Mouse (Mus musculus): Measurements from ENCODE around the gene Slc16a1.

Gene Slc16a1

DNA sequence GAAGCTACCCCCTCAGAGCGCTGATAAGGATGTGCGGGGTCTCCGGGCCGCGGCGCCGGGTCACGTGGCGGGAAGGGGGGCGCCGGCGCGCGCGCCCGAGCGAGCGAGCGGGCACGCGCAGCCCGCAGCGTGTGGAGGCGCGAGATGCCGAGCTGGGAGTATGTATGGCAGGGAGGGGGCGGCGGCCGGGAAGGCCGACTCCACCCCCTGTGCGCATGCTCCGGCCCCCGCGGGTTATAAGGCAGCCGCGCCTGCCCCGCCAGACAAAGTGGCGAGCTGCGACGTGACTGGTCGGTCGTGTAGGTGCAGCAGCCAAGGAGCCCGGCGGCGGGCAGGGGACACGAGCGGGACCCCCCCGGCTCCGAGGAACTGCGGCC, at the start of gene Slc16a1:
Slc16a1 (plus strand) TSS at position 266 of the 377 bp plus-strand sequence.
- DNase-seq: peak; percentile 93

DNA sequence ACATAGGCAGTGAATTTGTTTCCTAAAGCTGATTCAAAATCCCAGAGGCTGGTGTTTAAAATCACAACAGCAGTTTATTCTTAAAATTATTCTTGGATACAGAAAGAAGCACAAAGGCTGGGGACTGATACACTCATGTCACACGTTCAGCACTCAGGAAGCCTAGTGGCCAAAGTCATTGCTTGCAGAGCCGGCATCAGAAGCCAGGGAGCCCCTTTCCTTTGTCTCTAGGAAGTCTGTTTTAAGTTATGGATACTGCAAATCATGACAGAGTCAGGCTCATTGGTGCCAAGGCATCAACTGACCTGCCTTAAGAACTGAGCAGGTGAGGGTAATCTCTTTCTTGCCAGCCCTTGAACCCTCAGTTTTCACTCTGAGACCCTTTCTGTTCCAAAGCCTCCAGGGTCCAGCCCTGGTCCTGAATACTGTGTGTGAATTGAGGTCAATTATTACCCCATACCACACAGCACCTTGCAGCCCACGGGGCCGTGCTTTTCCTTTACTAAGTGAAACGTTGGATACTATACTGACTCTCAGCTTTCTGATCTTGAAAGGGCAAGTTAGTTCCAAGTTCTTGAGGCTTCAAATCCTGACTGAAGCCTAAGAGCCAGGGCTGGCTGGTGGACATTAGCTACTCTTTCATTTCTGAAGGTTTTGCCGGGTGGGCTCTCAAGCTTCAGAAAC, 41.9 kb upstream of the Slc16a1 start:
- no peak for DNase-seq

DNA sequence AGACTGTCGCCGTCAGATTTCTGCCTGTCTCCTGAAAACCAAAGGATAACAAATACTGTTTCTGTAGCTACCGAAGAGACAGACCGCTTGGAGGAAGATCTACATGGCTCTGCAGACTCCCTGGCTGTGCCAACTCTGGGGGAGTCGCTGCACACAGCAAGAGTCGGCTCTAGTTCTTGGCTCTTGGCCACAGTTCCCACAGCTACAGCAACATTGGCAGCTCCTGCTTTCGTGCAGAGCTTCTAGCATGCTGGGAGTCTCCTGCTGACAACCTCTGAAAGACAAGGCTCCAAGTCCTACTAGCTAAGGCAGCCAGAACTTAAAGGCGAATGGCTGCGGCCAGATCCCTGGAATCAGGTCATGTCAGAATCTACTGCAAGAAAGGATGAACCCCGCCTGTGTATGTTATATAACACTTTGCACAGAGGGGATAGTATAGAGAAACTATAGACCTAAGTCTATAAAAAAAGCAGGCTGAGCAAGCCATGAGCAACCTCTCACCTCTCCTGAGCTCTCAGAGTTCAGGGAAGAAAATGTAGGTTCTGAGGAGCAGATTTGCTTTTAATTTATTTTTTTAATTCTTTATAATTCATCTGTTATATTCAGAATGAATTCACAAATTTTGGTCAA, 41.2 kb upstream of the Slc16a1 start:
- DNase-seq: peak; percentile 92

DNA sequence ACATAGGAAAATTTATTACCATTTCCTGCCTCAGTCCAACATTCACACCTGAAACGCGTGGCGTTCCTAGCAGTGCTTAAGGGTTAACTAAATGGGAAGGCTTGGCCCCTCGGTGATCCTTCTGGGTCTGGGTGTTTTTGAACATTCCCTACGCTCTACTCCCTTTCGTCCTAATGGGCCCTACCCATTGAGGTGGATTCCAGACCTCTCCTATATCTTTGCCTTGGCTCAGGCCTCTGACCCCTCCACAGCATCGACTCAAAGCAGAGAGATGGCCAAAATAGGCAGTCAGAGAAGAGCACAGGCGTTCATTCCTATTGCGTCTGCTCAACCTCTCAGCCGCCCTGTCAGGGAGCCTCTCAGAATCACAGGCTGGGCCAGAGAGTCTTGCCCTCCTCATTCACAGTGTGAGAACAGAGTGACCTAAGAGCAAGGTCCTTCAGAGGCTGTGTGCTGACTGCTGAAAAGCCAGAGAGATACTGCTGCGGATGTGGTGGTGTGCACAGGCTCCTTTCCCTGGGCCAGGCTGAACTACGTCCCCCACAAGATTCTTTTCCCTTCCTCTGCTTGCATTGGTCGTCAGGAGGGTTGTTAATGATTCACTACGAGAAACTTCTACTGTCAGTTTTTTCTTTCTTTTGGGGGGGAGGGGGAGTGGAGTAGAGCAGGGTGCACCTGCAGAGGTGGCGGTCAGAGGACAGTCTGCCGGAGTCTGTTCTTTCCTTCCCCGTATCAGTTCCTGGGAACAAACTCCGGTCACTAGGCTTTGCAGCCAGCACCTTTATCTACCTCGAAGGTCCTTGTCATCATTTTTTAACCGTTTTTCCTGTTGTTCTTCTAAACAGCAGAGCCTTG, 38.9 kb upstream of the Slc16a1 start:
- DNase-seq: no peak

DNA sequence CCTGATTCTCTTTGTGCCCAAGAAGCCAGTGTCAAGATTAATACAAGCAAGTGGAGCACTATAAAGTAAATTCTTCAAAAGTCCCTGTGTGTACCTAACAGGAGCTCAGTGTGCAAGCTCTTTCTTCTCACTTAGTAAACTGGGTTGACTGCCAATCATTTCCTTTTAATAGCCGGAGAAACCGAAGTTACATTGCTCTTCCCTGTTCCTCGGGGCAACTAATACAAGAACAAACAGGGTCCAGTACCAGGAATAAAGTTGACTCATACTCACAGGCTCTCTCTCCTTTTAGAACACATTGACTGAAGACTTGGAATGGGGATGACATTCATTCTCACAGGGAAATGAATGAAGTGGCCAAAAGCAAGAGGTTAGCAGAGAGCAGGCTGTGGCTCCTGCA, 37.8 kb upstream of the Slc16a1 start:
- no peak for DNase-seq

DNA sequence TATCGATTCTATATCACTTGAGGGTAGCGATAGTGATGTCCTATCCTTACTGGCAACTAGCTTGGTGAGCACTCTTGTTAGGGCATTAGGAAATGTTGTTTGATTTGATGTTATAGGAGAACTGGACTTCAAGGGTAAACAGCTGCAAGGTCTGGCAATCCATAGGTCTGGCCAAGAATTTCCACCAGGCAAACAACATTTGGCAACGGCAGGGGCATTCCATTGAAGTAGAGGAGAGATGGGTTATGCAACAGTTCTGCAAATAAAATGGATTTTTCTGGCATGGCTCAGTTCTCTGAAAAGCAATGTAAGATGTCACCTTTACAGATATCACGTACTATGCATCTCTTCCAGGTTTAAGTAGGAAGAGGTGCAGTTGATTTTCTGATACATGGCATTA, 36.8 kb upstream of the Slc16a1 start:
- DNase-seq: no peak

DNA sequence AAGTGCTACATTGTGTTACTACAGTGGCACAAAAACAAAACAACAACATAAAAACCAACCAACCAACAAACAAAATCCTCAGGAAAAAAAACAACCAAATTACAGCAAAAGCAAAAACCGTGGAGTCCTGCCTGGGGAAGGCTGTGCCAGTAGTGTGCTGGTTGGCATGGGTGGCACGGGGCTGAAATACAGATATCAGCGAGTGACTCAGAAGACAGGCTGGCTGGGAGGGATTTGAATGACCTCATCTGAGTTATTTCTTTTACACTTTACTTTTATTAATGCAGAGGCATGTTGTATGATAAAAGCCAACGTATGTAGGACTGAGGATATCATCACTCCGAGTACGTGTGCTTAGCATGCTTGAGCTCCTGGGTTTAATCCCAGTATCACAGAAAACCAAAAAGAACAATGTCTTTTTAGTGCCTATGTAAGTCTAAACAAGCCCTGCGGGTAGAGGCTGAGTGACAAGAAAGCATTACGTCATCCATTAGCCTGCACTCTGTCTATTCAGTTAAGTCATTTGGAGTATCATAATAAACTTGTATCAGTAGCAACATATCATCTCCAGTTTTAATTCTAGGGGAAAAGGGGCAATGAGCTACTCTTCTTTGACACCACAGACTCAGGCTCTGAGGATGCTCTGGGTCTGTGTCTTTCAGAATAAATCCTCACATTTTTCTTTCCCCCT, 28.6 kb upstream of the Slc16a1 start:
- DNase-seq: no peak

DNA sequence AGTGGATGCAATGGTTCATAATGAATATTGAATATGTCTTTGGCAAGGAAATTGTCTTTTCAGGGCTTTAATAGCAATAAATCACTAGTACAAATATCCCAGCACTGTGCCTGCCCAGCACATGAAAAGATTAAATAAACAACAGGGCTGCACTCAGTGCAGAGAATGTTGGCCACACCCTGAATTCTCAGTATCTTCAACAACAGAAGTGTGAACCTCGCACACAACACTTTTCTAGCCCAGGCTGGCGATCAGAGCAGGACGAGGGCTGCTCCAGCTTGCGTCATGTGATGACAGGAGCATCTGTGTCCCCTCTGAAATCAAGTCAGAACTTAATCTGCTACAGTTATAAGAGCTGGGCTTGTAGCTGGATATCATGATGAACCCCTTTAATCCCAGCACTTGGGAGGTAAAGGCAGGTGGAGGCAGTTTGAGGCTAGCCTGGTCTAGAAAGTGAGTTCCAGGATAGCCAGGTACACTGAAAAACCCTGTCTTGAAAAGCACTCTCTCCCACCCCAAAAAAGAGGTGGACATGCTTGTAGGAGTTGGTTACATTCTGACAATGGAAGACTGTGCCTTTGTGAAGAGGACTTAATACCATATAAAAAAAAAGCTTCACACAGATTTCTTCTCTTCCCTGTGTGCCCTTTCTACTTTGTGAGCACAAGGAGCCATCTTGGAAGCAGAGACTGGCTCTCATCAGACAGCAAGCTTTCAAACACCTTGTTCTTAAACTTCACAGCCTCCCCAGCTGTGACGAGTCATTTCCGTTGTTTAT, 27.8 kb upstream of the Slc16a1 start:
- no peak for DNase-seq

DNA sequence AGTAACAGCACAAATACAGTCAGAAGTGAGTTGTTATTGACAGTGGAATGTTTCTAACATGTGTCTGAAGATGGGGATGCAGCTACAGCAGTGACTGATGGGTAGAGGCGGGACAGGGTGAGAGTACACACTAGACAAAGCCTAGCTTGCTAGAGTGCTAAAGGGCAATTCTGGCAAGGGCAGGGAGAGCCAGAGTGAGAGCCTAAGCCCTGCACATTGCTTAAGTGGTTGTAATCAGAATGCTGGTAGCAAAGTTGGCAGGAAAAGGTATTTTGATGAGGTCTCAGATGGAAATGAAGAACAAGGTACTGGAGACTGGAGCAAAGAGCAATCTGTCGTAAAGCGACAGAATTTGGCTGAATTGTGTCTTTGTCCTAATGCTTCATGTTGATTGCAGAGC, 26.5 kb upstream of the Slc16a1 start:
- DNase-seq: no peak

DNA sequence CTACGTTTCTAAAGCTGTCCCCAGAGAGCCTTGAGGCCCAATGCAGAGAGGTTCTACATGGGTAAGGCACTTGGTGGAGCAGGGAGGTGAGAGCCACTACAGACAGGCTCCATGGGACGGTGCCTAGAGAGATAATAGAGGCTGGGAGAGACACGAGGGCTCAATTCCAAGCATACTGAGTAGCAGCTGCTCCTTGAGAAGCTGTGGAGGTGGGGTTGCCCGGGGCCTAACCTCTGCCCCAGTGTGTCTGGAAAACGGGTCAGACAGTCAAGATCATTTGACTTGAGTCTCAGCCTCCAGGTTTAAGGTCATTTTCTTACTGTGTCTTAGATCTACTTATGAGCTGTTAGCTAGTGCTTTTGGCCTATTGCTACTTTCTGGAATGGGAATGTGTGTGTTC, 25.4 kb upstream of the Slc16a1 start:
- no peak for DNase-seq

DNA sequence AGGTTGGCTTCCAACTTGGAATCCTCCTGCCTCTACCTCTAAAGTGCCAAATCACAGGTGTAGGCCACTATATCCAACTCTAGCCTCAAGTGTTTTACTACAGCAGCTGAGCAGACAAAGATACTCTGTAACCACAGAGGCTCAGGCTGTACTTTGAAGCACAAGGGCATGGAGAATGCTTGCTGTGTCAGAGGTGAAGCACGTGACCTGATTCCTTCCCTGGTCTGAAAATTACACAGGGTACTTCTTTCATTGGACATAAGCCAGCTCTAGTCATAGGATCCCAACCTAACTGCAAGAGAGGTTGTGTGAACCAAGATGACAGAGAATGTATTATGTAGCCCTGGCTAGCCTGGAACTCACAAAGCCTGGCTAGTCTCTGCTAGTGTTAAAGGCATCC, 24.4 kb upstream of the Slc16a1 start:
- no peak for DNase-seq

DNA sequence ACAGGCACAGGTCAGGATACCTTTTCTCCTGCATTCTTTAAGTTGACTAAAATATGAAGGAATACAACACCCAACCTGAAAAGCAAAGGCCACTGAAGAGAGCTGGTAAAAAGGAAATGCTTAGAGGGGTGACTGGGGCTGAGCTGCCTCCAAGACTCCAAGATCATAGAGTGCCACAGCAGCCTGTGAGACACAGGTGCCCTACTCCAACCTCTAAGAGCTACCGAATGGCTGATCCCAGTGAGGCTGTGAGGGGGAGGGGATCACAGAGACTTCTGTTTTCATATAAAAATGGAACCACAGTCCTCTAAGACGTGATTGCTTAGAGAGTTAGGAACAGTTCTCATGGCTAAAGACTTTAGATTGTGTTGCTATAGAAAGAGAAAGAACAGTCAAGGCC, 23.3 kb upstream of the Slc16a1 start:
- DNase-seq: no peak

DNA sequence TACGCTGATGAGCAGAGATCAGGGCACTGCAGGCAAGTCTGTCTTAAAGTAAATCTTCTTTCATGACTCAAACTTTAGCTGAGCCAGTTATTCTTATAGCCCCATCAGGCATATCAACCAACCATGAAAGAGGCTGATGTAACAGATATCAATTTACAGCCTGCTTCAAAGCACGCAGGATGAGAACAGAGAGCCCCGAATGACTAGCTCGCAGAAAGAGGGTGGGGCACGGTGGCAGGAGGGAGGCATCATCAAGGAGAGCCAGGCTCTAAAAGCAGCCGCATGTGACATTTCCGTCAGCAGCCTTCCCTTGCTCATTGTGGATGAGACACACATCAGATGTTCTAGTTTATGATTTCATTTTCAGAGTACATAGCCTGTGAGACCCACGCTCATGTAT, 22.3 kb upstream of the Slc16a1 start:
- DNase-seq: no peak

DNA sequence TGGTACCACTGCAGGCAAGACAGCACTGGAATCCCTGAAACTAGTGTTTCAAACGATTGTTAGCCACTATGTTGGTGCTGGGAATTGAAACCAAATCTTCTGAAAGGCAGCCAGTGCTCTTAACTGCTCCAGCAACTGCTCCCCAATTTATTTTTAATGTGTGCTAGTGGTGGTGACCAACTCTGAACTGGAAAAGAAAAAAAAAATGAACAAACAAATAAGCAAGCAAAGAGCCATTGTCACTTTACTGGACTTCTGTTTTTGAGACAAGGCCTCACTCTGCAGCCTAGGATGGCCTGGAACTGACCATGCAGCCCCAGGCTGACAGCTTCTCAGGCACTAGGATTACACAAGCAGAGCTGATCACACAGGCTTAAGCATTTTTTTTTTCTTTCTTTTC, 16.6 kb upstream of the Slc16a1 start:
- DNase-seq: no peak

DNA sequence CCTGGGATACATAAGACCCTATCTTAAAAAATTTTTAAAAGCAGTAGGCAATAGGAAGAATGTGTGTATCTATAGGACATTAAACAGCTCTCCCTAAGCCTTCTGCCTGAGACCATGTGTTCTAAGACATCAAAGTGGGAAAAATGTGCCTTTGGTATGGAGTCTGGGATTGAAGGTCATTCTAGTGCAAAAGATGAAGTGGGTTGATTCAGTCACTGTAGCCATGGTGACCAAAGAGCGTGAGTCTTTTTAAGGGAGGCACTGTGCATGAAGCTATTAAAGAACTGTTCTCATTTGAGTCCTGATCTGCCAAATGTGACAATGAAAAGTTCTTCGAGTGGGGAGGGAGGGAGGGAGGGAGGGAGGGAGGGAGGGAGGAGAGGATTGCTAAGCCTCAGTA, 8.7 kb upstream of the Slc16a1 start:
- DNase-seq: no peak

DNA sequence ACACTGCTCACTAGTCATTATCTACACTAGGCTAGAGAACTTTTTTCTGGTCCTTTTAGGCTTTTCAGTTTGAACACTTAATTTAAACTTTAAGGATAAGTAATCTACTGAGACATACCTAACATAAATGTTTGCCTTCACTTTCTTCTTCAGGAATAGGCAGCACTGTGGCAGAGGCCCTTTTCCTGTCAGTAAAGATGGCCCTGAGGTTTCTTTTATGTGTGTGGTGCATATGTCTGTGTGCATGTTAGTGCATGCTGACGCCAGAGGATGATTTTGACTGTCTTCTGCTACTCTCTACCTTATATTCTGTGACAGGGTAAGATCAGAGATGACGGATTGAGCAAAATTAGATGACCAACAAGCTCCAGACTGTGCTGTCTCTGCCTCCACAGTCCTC, 7.5 kb upstream of the Slc16a1 start:
- DNase-seq: no peak

DNA sequence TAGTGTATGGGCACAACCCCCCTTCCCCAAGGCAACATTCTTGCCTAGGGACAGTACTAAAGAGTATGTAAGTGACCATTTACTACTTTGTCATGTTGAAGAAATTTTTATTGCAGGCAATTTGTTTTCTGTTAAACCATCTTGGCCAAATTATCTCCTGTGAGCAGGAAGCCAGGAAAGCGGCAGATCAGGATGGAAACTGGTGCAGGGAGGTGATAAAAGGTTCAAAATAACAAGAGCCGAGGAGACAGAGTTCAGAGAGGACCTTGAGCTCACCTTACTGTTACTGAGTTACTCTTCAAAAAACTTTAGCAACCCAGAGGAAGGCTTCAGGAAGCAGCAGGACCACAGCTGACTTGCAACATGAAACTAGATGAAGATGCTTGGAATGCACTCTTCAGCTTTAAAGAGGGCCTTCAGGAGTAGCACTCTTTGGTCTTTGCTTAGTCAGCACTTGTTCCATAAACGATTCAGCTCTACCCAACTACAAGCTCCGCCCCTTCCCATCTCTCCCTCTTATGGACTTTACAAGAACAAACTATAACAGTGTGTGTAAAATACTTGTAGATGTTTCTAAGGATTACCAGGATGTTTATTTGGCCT, 5.8 kb upstream of the Slc16a1 start:
- no peak for DNase-seq

DNA sequence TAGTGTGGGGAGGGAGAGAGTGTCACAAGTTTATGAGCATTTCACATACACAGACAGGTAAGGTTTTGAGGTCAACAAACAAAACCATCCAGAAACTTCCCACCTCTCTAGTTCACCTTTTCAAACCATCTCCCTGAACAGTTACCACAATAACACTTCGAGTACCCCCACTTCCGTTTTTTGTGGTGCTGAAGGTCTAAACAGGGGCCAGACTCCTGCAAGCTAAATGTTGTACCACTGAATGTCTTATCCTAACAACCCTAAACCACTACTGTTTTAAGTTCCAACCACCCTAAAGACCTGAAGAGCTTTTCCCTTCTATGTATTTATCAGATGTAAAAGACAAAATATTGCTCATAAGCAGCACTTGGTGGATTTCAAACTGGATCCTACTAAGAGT, 2.0 kb upstream of the Slc16a1 start:
- no peak for DNase-seq

DNA sequence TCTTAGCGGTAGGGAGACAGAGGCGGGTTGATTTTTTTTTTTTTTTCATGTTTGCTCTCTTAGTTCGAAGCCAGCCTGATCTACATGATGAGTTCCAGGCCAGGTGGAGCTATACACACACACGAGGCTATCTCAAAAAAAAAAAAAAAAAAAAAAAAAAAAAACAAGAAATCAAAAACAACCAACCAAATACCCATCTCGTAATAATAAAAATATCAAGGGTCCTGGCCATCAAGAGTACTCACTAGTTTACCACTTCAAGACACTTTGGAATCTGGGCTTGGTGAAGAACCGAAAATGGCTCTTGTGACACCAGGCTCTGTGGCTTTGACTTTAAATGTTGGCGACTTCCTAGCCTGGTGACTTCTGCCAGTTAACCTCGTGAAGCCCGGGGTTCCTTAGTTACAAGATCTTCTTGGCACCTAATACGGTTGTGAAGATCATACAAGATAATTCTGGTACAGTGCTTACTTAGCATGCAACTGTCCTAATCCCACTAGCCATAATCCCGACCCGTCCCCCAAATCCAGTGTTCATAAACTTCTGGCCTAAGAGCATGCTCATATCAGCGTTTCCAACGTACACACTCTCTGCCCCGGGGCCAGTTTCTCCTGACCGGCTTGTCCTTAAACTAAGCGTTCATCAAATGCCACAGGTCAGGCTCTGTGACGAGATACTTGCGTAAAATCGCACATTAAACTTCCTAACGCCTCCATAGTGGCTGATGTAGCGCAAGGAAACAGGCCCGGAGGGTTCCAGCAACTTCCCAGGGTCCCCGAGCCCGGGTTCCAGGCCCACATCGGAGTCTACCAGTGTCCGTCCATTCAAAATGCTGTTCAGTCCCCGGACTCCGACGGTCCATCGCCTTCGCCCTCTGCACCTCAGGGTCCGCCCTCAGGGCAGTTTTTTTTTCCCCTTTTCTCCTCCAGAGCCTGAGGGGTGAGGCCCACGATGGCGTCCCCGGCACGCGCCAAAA, 753 bp upstream of the Slc16a1 start:
- DNase-seq: no peak

DNA sequence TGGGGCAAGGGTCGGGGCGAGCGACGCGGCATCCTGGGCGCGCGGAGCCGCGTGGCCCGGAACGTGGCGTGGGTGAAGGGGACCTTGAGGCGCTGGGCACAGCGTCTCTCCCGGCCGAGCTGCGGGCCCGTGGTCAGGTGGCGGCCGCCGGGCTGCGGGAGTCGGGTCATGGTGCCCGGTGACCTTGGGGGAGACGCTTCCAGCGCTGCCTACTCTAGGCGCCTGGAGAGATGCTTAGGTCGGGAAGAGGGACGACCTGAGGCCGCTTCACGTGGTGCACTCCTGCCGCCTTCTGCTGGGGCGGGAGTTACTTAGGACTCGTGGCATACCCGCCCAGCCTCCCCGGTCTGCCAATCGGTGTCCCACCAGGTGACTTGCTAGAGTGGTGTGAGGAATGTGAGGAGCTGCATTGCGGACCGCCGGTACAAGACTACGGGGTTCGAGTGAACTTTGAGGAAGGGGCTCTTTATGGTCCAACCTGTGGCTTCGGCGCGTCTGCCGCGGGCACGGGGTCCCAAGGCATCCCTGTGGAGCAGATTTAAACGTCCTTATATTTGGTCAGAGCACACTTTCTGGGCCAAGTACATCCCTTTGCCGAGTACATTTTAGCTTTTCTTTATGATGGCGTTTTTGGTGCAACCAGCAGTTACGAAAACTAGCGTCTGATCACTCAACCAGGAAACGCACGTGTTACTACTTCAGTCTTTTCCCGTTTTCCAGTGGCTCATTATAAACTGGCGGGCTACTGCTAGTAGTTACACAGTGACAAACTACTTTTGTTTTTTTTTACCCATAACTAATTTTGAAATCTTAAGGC, 672 bp downstream of the Slc16a1 start:
- DNase-seq: peak; percentile 66
